Mouse (Mus musculus): ENCODE measurements at regions not wholly inside any gene's neighbourhood (a gene's known extent, or its start where the extent isn't known, plus 50 kb on each side); places are given as distances from the start of the nearest gene placed in this dataset.
"Not testable (repeated sequence)": the region's sequence is repeated elsewhere in the genome, so short reads cannot be mapped to it uniquely, and the experiment has no call there.

GRCm38 (mm10) chr6:31134736-31135077 lies 175.8 kb upstream of the Klf14 start:
- no peak for DNase-seq

DNA sequence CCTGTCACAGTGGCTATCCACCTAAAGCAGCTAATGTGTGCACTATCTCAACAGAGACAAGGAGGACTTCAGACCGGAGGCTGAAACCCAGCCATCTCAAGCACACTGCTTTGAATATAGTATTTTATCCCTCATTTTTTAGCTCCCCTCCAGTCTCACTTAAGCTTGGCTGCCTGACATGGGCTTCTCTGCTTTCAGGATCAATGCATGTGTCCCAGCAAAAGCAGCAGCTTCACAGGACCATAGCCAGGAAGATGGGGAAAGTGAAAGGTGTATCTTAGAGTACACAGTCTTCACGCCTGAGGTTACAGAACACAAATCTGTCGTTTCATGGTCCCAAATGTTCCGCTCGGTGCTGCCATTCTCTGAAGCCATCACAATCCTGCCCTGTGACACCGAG lies 176.7 kb upstream of the Klf14 start:
- DNase-seq = no peak

GRCm38 (mm10) chr6:31136895-31137294 lies 178.0 kb upstream of the Klf14 start:
- DNase-seq = peak; percentile 41

DNA sequence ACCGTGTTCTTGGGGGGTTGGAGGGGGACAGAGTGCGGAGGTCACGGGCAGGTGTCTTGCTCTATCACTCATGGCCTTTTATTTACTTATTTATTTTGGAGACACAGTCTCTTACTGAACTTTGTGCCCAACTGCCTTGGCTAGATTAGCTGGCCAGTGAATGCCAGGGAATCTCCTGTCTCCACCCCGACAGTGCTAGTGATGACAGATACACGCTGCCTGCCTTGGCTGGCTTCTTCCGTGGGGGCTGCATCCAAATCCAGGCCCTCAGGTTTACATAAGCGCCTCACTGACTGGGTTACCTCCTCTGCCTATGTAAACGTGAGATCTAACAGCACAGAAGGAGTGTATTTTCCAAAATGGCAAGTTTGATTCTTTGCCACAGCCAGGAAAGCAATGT lies 178.5 kb upstream of the Klf14 start:
- no peak for DNase-seq

GRCm38 (mm10) chr6:31140000-31140399 lies 181.1 kb upstream of the Klf14 start:
- no peak for DNase-seq

GRCm38 (mm10) chr6:31140593-31140992 lies 181.7 kb upstream of the Klf14 start:
- DNase-seq = no peak

- DNase-seq = no peak
These were observed 182.6 kb upstream of the Klf14 start for GRCm38 (mm10) chr6:31141486-31141885.

DNA sequence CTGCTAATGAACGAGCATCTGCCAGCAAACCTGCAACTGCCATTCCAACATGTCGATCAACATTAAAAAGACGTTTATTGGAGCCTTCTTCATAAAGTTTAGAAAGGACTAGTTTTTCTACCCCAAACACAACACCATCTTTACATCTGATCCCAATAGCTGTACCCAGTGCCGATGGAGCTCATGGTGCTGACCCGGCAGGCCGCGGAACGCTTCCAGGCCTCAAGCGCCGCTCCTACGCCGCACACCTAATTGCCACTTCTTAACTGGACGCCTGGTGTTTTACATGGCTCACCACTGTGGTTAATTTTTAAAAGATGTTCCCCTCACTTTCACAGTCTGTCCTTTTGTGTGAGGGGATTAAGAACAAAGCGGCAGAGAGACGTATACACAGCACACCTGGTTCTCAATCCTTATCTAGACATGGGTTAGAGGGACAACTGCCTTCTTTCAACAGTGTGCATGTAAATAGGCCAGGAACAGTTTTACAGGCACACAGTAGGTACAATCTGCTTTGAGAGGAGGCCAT lies 183.7 kb upstream of the Klf14 start:
- DNase-seq = not testable (repeated sequence)

GRCm38 (mm10) chr6:31145687-31146086 lies 186.8 kb upstream of the Klf14 start:
- no peak for DNase-seq

- DNase-seq = no peak
These were observed 187.9 kb upstream of the Klf14 start for GRCm38 (mm10) chr6:31146779-31147178.

- DNase-seq = no peak
These were observed 188.8 kb upstream of the Klf14 start for GRCm38 (mm10) chr6:31147682-31148081.

DNA sequence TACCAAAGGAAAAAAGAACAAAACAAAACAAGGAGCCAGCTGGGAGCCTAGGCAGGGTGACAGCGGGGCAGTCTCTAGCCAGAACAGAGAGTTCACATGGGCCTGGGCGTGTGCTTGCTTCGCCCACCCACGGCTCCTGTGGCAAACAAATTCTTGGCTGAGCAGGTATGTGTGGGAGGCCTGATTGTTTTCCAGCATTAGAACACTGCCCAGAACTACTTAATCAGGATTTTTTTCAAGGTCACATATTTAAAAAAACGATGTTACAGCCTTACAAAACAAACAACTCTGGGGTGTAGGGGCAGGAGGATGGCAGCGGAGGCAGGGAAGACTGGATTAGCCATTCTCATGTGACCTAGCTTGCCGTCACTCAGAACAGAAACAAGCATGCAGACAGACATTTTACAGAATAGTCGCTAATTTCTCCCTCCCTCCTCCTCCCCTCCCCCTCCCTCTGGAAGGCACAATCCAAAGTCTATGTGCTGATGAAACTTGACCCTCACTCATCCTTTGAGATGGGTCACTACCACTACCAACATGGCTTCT lies 189.5 kb upstream of the Klf14 start:
- peak; percentile 43 for DNase-seq

DNA sequence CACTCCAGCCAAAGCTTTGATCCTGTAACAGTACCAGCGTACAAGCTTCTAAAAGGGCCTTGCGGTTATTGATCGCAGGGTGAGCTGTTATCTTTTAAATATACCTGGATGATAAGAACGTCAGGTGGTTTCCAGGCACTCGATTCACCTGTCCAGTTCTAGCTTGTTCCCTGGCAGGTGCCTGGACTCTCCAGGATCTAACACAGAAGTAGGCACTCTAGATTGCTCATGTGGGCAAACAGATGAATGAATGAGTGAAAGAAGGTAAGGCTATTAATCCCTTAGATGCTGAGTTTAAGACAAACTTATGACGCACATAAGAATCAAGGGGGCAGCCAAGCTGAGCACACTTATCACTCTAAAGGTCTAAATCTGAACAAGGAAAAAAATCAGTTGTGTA lies 190.3 kb upstream of the Klf14 start:
- DNase-seq = no peak

DNA sequence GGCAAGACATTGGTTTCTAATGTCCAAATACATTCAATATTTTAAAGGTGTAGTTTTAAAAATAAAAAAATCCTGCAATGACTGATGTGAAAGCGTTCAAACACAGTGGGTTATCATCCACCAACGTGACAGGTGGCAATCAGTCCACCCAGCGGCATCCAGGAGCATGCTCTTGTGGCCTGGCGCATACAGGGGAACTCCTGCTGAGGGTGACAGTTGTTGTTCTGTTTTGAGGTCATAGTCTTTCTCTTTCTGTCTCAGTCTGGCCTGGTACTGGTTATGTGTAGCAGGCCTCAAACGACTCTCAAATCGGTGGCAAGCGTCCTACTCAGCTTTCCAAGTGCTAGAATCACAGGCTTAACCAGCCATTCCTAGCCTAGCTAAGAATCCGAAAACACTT lies 191.5 kb upstream of the Klf14 start:
- no peak for DNase-seq

GRCm38 (mm10) chr6:31155857-31156256 lies 197.0 kb upstream of the Klf14 start:
- DNase-seq = peak; percentile 68

DNA sequence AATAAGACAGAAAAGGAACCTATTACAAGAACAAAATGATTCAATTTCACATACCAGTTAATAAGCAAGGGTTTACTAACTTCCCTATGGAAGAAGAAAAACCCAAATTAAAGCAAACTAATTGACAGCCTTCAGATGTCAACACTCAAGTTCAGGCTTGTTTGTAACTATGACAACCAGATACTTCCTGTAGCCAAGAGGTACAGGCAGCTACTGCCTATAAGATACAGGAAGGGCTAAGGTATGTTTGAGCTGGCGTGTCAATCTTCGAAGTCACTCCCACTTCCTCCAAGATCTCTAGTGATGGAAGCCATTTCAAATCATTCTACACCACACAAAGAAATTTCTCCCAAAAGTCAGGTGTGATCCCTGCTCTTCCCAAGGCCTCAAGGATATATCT lies 198.1 kb upstream of the Klf14 start:
- no peak for DNase-seq

DNA sequence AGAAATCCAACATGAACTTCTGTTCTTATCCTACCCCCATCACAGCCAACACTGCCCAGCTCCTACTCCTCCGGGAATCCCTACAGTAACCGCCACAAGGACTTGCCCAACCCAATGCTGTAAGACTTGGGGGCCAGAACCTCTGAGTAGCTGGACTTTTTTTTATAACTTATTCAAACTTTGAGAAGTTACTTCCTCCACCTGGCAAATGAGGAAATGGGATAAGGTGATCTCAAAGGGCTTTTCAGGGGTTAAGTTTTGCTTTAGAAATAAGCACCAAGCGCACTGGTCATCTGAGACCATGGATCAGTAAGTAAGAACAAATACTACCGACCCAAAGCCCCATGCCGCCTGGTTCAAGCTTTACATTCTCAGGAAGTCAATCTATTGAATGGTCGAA lies 198.6 kb upstream of the Klf14 start:
- no peak for DNase-seq

DNA sequence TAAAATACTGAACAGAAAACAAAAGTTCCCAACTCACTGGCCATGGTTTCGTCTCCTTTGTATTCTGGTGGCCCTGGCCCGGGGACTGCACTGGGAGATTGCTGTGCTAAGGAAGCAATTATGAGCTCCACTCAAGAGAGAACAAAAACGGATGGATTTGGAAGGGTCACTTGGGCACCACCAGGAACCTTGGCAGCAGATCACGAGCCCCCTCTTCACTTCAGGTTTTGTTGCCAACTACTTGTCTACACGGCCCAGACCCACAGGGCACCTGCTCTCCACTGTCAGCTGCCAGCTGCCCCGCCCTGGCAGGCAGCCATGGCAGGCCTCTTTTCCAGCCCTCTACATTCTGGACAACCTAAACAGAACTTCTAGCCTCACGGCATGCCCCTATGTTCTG lies 199.8 kb upstream of the Klf14 start:
- peak; percentile 73 for DNase-seq

DNA sequence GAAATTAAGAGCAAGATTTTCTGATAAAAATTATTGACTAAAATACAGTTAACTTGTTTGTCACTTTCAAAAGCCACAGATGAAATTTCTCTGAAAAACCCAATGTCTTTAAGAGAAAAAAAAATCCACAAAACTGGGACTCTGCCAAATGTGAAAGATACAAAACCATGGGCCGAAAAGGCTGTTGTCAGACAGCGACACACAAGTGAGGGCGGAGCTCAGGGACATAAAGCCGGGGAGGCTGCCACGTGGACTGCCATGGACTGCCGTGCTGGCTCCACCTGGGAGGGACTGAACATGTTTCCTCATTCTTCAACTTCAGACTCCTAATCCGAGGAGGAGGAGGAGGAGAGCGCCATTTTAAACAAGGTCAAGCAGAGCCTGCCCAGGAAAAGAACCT lies 200.4 kb upstream of the Klf14 start:
- no peak for DNase-seq

DNA sequence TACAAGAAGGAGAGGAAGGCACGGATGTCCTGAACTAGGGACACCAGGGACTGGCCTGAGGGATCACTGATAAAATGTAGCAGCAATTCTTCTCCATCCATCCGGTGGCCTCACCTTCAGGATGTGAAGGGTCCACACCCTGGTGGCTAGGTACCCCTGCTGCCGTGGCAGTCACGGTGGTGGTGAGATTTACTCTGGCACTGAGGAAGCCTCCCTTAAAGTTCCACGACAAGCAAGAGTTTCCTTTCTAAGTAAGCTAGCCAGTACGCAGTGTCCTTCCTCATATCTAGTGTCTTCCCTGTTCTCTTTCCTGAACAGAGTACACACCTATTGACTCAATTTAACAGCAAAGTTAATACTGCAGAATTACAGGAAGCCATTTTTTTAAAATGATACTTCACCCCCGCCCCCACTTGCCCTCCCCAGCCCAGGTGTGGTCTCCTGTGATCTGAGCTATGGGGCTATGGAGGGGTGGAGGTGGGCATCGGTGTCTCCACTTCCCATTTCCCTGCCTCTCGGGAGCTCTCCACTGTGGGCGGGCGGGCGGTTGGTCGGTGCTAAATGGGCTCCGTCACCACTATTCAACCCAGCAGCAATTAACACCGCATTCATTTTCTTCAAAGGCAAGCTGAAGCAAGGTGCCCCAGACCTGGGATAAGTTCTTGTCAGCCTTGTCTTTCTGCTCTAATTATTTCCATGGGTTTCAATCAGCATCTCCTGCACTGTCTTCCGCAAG lies 201.2 kb upstream of the Klf14 start:
- DNase-seq = no peak

DNA sequence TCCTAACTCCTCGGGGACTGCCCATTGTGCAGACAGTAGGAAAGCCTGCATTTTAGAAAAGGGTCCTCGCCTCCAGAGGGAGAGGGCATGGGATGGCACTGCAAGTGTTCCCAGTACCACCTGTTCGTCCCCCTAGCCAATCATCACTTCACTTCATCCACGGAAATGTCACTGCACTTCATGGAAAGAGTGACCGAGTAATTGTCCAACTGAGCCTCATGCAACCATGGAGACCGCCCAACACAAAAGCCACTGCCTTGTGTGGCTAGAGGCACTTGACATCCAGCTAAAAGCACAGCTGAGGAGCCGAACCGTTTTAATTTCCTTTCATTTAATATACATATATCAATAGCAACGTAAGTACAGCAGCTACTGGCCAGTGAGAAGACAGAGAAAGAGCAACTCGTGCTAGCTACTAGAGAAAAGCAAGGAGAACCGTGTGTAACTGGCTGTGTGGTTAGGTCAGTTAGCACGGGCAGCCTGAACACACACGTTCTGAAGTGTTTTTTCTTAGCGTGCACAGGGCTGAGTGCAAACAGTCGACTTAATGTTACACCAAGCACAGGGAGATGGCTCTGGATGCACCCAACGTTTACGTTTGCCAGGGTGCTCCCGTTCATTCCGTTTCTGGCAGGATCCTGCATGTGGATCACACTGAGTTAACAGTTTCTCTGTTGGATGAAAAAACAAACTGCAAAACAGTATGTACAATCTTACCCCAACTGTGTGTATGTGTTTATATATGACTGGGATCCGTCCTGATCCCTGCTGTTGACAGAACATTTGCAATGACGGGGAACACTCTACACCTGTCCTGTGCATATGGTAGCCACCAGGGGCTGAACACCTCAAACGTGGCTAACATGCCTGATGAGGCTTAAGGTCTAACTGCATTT lies 202.8 kb upstream of the Klf14 start:
- no peak for DNase-seq

- DNase-seq = no peak
These were observed 206.1 kb upstream of the Klf14 start for GRCm38 (mm10) chr6:31165011-31165410.

DNA sequence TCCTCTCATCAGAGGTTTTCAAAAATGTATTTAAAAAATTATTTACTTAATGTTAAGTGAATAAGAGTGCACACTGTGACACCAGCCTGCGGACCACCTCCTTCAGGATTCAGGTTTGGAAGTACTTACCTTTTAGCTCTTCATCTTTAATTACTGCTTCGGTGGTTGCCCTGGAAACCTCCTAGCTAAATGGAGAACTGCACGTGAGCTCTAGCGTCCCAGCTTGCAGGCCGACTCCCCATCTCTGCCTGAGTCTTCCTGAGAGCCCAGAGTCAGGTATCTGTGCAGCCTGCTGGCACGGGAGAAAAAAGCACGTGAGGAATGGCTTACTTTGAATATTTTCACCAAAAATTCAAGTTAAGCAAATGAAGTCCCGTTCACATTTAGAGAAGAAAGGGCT lies 207.5 kb upstream of the Klf14 start:
- DNase-seq = no peak

DNA sequence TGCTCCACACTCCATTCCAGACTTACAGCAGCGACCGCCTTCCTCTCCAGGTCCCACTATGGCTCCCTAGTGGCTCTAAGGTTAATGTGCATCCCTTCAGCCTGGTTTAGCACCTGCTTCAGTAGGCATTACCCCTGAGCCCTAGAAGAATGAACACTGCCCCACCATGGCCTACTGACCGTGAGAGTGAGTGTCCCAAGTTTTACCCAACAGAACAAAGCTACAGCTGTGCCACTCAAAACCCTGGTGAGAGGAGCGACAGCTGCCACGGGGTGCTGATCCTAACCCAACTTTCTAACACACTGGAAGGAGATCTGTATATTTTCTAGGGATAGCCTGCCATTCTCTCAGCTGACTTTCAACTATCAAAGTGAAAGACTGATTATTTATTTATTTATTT lies 208.9 kb upstream of the Klf14 start:
- DNase-seq = no peak
